Mouse (Mus musculus) CH12.LX (cell line): ENCODE data around the gene Arhgef17. TPM values are rescaled to one million over a fixed set of nuclear protein-coding genes. Genes with fewer than 3 reads are reported as not detected.

Source experiments
- DNase-seq: peaks from one replicate; pipeline ENCODE4 v3.0.0-alpha.2; 2013; ENCODE audit errors: extremely low read depth
- H3K27ac ChIP-seq: 2 replicates; pipeline ENCODE4 v1.5.1; 2012; ENCODE audit warnings: low read depth, mild to moderate bottlenecking, control low read depth, moderate library complexity; ENCODE audit not compliant: insufficient read depth
- H3K27me3 ChIP-seq: replicated peaks from 2 replicates; pipeline ENCODE3; 2012; ENCODE audit warnings: inconsistent platforms
- H3K36me3 ChIP-seq, 2 experiments: replicated peaks in 1 of 2; 2 replicates each; pipeline versions ENCODE3 to v1.6.1; 2012; ENCODE audit warnings: inconsistent platforms in 1 of 2, low read length in 1 of 2, mild to moderate bottlenecking in 1 of 2, mixed read lengths in 1 of 2, moderate library complexity in 1 of 2; ENCODE audit not compliant: control insufficient read depth in 1 of 2, insufficient read depth in 1 of 2
- H3K4me1 ChIP-seq, 2 experiments: 2 replicates each; pipeline ENCODE4 v1.6.1; 2012; ENCODE audit warnings: inconsistent platforms in 1 of 2, moderate library complexity in 1 of 2; ENCODE audit not compliant: insufficient read depth in 2 of 2, control insufficient read depth in 1 of 2
- H3K4me2 ChIP-seq: 2 replicates; pipeline ENCODE4 v1.6.1; 2012; ENCODE audit warnings: low read depth, mild to moderate bottlenecking, control low read depth; ENCODE audit not compliant: poor library complexity, insufficient read depth, severe bottlenecking
- H3K4me3 ChIP-seq, 3 experiments: fragments of 150-350 bp in 1 of 3; sonication (generic) in 1 of 3; replicated peaks in 1 of 3; 2 replicates each; pipeline versions ENCODE3 to v1.5.1; 2011 to 2012; ENCODE audit warnings: low read depth in 2 of 3, low read length in 2 of 3, mild to moderate bottlenecking in 2 of 3, moderate library complexity in 2 of 3, control low read depth in 1 of 3, improper control_type of control experiment in 1 of 3, inconsistent platforms in 1 of 3, mixed read lengths in 1 of 3; ENCODE audit not compliant: poor library complexity in 1 of 3
- H3K79me2 ChIP-seq: replicated peaks from 2 replicates; pipeline ENCODE4 v1.6.1; 2012; ENCODE audit warnings: mild to moderate bottlenecking, moderate library complexity; ENCODE audit not compliant: control insufficient read depth, poor library complexity, insufficient read depth, severe bottlenecking; ENCODE audit errors: extremely low read depth
- H3K9ac ChIP-seq: 2 replicates; pipeline ENCODE4 v1.6.1; 2012; ENCODE audit warnings: low read depth, mild to moderate bottlenecking, control low read depth, moderate library complexity; ENCODE audit not compliant: insufficient read depth
- H3K9me3 ChIP-seq: replicated peaks from 2 replicates; pipeline ENCODE3; 2012; ENCODE audit warnings: low read length, inconsistent platforms, mixed read lengths
- CTCF ChIP-seq, 2 experiments: IDR thresholded peaks in 1 of 2; conservative IDR thresholded peaks in 1 of 2; 2 replicates each; pipeline ENCODE4 v1.5.1; 2011 to 2012; ENCODE audit warnings: low read depth in 2 of 2, low read length in 2 of 2, improper control_type of control experiment in 1 of 2, inconsistent platforms in 1 of 2, mild to moderate bottlenecking in 1 of 2, moderate library complexity in 1 of 2
- E2F4 ChIP-seq: IDR thresholded peaks from 2 replicates; pipeline ENCODE4 v1.6.1; 2011; ENCODE audit warnings: low read depth, low read length, improper control_type of control experiment; ENCODE audit not compliant: insufficient replicate concordance
- ELF1 ChIP-seq: IDR thresholded peaks from 2 replicates; pipeline ENCODE4 v1.6.1; 2014; ENCODE audit warnings: low read depth, mild to moderate bottlenecking, inconsistent platforms, low read length, improper control_type of control experiment
- EP300 ChIP-seq: IDR thresholded peaks from 2 replicates; pipeline ENCODE4 v1.6.1; 2011; ENCODE audit warnings: low read length, improper control_type of control experiment
- GABPA ChIP-seq: IDR thresholded peaks from 2 replicates; pipeline ENCODE4 v1.6.1; 2012; ENCODE audit warnings: low read depth, low read length, improper control_type of control experiment, inconsistent platforms; ENCODE audit not compliant: insufficient replicate concordance
- HCFC1 ChIP-seq: IDR thresholded peaks from 2 replicates; pipeline ENCODE4 v1.6.1; 2012; ENCODE audit warnings: low read depth, mild to moderate bottlenecking, inconsistent platforms, low read length, improper control_type of control experiment
- IRF4 ChIP-seq: IDR thresholded peaks from 2 replicates; pipeline ENCODE4 v1.6.1; 2014; ENCODE audit warnings: low read depth, mild to moderate bottlenecking, inconsistent platforms, low read length, improper control_type of control experiment
- JUN ChIP-seq: IDR thresholded peaks from 2 replicates; pipeline ENCODE4 v1.6.1; 2011; ENCODE audit warnings: low read depth, mild to moderate bottlenecking, low read length, improper control_type of control experiment, moderate library complexity; ENCODE audit not compliant: insufficient read depth
- KAT2A ChIP-seq: IDR thresholded peaks from 2 replicates; pipeline ENCODE4 v1.6.1; 2012; ENCODE audit warnings: low read length, improper control_type of control experiment, inconsistent platforms; ENCODE audit not compliant: insufficient replicate concordance
- MAFK ChIP-seq: IDR thresholded peaks from 2 replicates; pipeline ENCODE4 v1.6.1; 2011; ENCODE audit warnings: low read length, improper control_type of control experiment; ENCODE audit not compliant: insufficient replicate concordance
- MAX ChIP-seq: IDR thresholded peaks from 2 replicates; pipeline ENCODE4 v1.6.1; 2011; ENCODE audit warnings: low read length, improper control_type of control experiment
- MAZ ChIP-seq: IDR thresholded peaks from 2 replicates; pipeline ENCODE4 v1.6.1; 2012; ENCODE audit warnings: low read depth, mild to moderate bottlenecking, inconsistent platforms, low read length, improper control_type of control experiment, moderate library complexity
- NELFE ChIP-seq: IDR thresholded peaks from 2 replicates; pipeline ENCODE4 v1.6.1; 2011; ENCODE audit warnings: low read depth, low read length, improper control_type of control experiment
- NRF1 ChIP-seq: IDR thresholded peaks from 2 replicates; pipeline ENCODE4 v1.6.1; 2014; ENCODE audit warnings: low read depth, mild to moderate bottlenecking, inconsistent platforms, low read length, improper control_type of control experiment, moderate library complexity
- PAX5 ChIP-seq: IDR thresholded peaks from 2 replicates; pipeline ENCODE4 v1.6.1; 2012; ENCODE audit warnings: low read length, inconsistent platforms, mixed read lengths
- POLR2A ChIP-seq: IDR thresholded peaks from 2 replicates; pipeline ENCODE4 v1.6.1; 2011; ENCODE audit warnings: low read depth, mild to moderate bottlenecking, improper control_type of control experiment, low read length
- RCOR1 ChIP-seq: conservative IDR thresholded peaks from 2 replicates; pipeline ENCODE4 v1.6.1; 2012; ENCODE audit warnings: low read depth, mild to moderate bottlenecking, inconsistent platforms, low read length, improper control_type of control experiment
- SIN3A ChIP-seq: IDR thresholded peaks from 2 replicates; pipeline ENCODE4 v1.6.1; 2012; ENCODE audit warnings: low read length, improper control_type of control experiment, inconsistent platforms
- SMC3 ChIP-seq: IDR thresholded peaks from 2 replicates; pipeline ENCODE4 v1.6.1; 2011; ENCODE audit warnings: low read depth, low read length, improper control_type of control experiment
- TBP ChIP-seq: conservative IDR thresholded peaks from 2 replicates; pipeline ENCODE4 v1.6.1; 2011; ENCODE audit warnings: low read depth, low read length, improper control_type of control experiment
- TCF12 ChIP-seq: IDR thresholded peaks from 2 replicates; pipeline ENCODE4 v1.6.1; 2014; ENCODE audit warnings: low read depth, mild to moderate bottlenecking, inconsistent platforms, low read length, improper control_type of control experiment
- UBTF ChIP-seq: IDR thresholded peaks from 2 replicates; pipeline ENCODE4 v1.6.1; 2012; ENCODE audit warnings: low read depth, mild to moderate bottlenecking, inconsistent platforms, low read length, improper control_type of control experiment, moderate library complexity
- USF1 ChIP-seq: IDR thresholded peaks from 2 replicates; pipeline ENCODE4 v1.6.1; 2014; ENCODE audit warnings: low read depth, mild to moderate bottlenecking, inconsistent platforms, low read length, improper control_type of control experiment
- USF2 ChIP-seq: conservative IDR thresholded peaks from 2 replicates; pipeline ENCODE4 v1.6.1; 2011; ENCODE audit warnings: low read depth, low read length, improper control_type of control experiment
- ZC3H11A ChIP-seq: IDR thresholded peaks from 2 replicates; pipeline ENCODE4 v1.6.1; 2012; ENCODE audit warnings: low read depth, mild to moderate bottlenecking, inconsistent platforms, low read length, improper control_type of control experiment
- ZMIZ1 ChIP-seq: IDR thresholded peaks from 2 replicates; pipeline ENCODE4 v1.6.1; 2012; ENCODE audit warnings: low read depth, mild to moderate bottlenecking, inconsistent platforms, low read length, improper control_type of control experiment
- dilution Hi-C: fragments of 300-500 bp; cut with MboI; formaldehyde crosslinking; loops from 2 replicates; pipeline ENCODE4 v1.14.3; 2020; ENCODE audit warnings: low sequenced_read_pairs; ENCODE audit not compliant: extremely low pct_unique_long_range_greater_than_20kb, extremely low pct_ligation_motif_present
- in situ Hi-C: fragments of 300-500 bp; cut with MboI; formaldehyde crosslinking; loops from 3 replicates; pipeline ENCODE4 v1.14.3; 2019; ENCODE audit warnings: low sequenced_read_pairs, low pct_ligation_motif_present, low pct_unique_long_range_greater_than_20kb, mixed read lengths
- polyA plus RNA-seq: library from polyadenylated mRNA; unstranded; fragments of >175 nt; gene quantifications from 2 replicates; pipeline ENCODE4 v1.2.1, GENCODE M21; 2012; ENCODE audit warnings: low read depth; ENCODE audit not compliant: insufficient read length
- total RNA-seq, 2 experiments: library from RNA; depleted of rRNA; stranded (reverse); fragments of 300-350 nt in 1 of 2; fragments of >200 nt in 1 of 2; gene quantifications; 2 replicates each; pipeline ENCODE4 v1.2.3; 2012 to 2014

The Arhgef17 gene
- total and polyA plus RNA-seq, 3 experiments, result 2.3 to 6.7 (median 5.6) TPM

GRCm38 (mm10) chr7:100894057-100894832 lies 37.7 kb downstream of the Arhgef17 start:
- TF ChIP-seq CTCF (conservative IDR thresholded peaks at IDR 0.05 in 1 of 2, IDR thresholded peaks at IDR 0.05 in 1 of 2; ENCODE audit: low read depth in 2 of 2, low read length in 2 of 2) (peak in 1 of 2 experiments; percentile 18; a peak in 2 of 4 replicates), HCFC1 (0 out of 2 replicates have a peak, but pooled peaks have one; percentile 36), PAX5 (no peak), JUN (no peak), ZMIZ1 (peak; percentile 22; the same call in 1 of the 2 replicates), MAZ (peak; percentile 57), ZC3H11A (no peak), POLR2A (peak; percentile 64; the same call in 1 of the 2 replicates), MAFK (no peak), NELFE (0 out of 2 replicates have a peak, but pooled peaks have one; percentile 27), UBTF (0 out of 2 replicates have a peak, but pooled peaks have one; percentile 51), USF1 (no peak), NRF1 (peak; percentile 75), ELF1 (no peak)
- Histone ChIP-seq H3K4me2 (peak overlapping the region; percentile 54), H3K27me3 (peaks cover 19% of the 10 kb centered on the region), H3K9me3 (no peaks in the 10 kb centered on the region), H3K27ac (no peak overlapping the region), H3K79me2 (no peaks in the 10 kb centered on the region), H3K4me1 (peaks cover 3 to 19% of the 10 kb centered on the region in 2 experiments), H3K4me3 (peak overlapping the region; percentile 63 to 77 (median 68)), H3K36me3 (peaks cover 2 to 13% of the 10 kb centered on the region in 2 experiments), H3K9ac (peak overlapping the region; percentile 68)
- DNase-seq, result peak; percentile 48
- dilution Hi-C loops (no loop called here), in situ Hi-C loops (loop anchor here (5.0 kb wide), 1 partner anchor 37 kb away; no protein-coding TSS in a partner anchor)

- TF ChIP-seq SIN3A, result no peak
- TF ChIP-seq HCFC1, result no peak
- TF ChIP-seq ZC3H11A, result no peak
- no peak for TF ChIP-seq GABPA
- no peak for TF ChIP-seq USF1
- no peak for TF ChIP-seq TBP
- TF ChIP-seq TCF12, result no peak
- TF ChIP-seq MAX, result no peak
- no peak for TF ChIP-seq RCOR1
- TF ChIP-seq IRF4, result no peak
- no peak for TF ChIP-seq PAX5
- TF ChIP-seq E2F4, result no peak
- TF ChIP-seq USF2, result no peak
- TF ChIP-seq UBTF, result no peak
- no peak for TF ChIP-seq SMC3
- TF ChIP-seq POLR2A, result no peak
- no peak for TF ChIP-seq KAT2A
- no peak for TF ChIP-seq EP300
- Histone ChIP-seq H3K27ac (no peak overlapping the region), H3K27me3 (peaks cover 19% of the 10 kb centered on the region), H3K4me2 (peak overlapping the region; percentile 31), H3K4me3 (peak overlapping the region; percentile 63 to 77 (median 68)), H3K79me2 (no peaks in the 10 kb centered on the region), H3K9ac (peak overlapping the region; percentile 68), H3K36me3 (peaks cover 2 to 20% of the 10 kb centered on the region in 2 experiments), H3K9me3 (no peaks in the 10 kb centered on the region), H3K4me1 (peaks cover 3 to 19% of the 10 kb centered on the region in 2 experiments)
- dilution Hi-C loops (no loop called here), in situ Hi-C loops (loop anchor here (5.0 kb wide), 1 partner anchor 36 kb away; no protein-coding TSS in a partner anchor)
- DNase-seq, result no peak
Measured at GRCm38 (mm10) chr7:100893249-100894056, 38.5 kb downstream of the Arhgef17 start.
